9 mouse cellular contexts compared by ENCODE assay signal in genomic region chr6:93657187-93657974, GRCm38 (mm10).
DNase-seq lines count a peak whose midpoint lies in the region; ATAC-seq and TF ChIP-seq lines count a peak whose summit lies in the region.
"Had no signal": no experiment of that assay in that cellular context is flagged by ENCODE, and none has a peak within 500 bp of the region (broad histone marks: within the 10 kb centered on the region; RNA-seq: fewer than 3 reads in every experiment).

No protein-coding gene starts in this region.

- no peak overlapping the region for H3K4me3 ChIP-seq in forebrain, embryonic 14.5 days (ENCODE audit: low read depth, low read length)
- H3K4me3 ChIP-seq in forebrain, embryonic 12.5 days (replicated peaks): no peak overlapping the region
- H3K4me3 ChIP-seq in lung, embryonic 14.5 days (ENCODE audit: low read depth, low read length): no peak overlapping the region
- no peak overlapping the region for H3K4me3 ChIP-seq in testis, adult 2 months (ENCODE audit: control insufficient read depth, low read depth, low read length)
- H3K4me3 ChIP-seq: liver, embryonic 15.5 days had no signal

- H3K36me3 ChIP-seq in forebrain, embryonic 14.5 days (ENCODE audit: control insufficient read depth, insufficient read depth, low read length): no peaks in the 10 kb centered on the region
- H3K36me3 ChIP-seq in forebrain, embryonic 12.5 days (replicated peaks): no peaks in the 10 kb centered on the region
- H3K36me3 ChIP-seq in lung, embryonic 14.5 days (ENCODE audit: insufficient read depth): no peaks in the 10 kb centered on the region
- H3K36me3 ChIP-seq in testis, adult 2 months (ENCODE audit: control insufficient read depth, insufficient read depth, low read length): no peaks in the 10 kb centered on the region
- H3K36me3 ChIP-seq: liver, embryonic 15.5 days had no signal

- no peaks in the 10 kb centered on the region for H3K27me3 ChIP-seq in forebrain, embryonic 14.5 days (replicated peaks; ENCODE audit: control insufficient read depth, insufficient read depth, low read length)
- H3K27me3 ChIP-seq in forebrain, embryonic 12.5 days: no peaks in the 10 kb centered on the region
- H3K27me3 ChIP-seq in lung, embryonic 14.5 days (ENCODE audit: insufficient read depth, low read length): no peaks in the 10 kb centered on the region
- no peaks in the 10 kb centered on the region for H3K27me3 ChIP-seq in testis, adult 2 months (ENCODE audit: control insufficient read depth, insufficient read depth, low read length)
- H3K27me3 ChIP-seq: liver, embryonic 15.5 days had no signal

- H3K27ac ChIP-seq in forebrain, embryonic 14.5 days (ENCODE audit: low read depth, low read length): no peak overlapping the region
- H3K27ac ChIP-seq in forebrain, embryonic 12.5 days: no peak overlapping the region
- H3K27ac ChIP-seq in lung, embryonic 14.5 days (ENCODE audit: low read depth): no peak overlapping the region
- no peak overlapping the region for H3K27ac ChIP-seq in testis, adult 2 months (ENCODE audit: control insufficient read depth, insufficient read depth, low read depth, low read length)
- H3K27ac ChIP-seq: liver, embryonic 15.5 days had no signal

- DNase-seq in forebrain, embryonic 14.5 days (ENCODE audit: low spot score): peak; percentile 64
- peak; percentile 61 for DNase-seq in WW6 (ENCODE audit: low read depth, low spot score)
- DNase-seq in cerebellum, postnatal 25 days: peak; percentile 58 to 71
- peak; percentile 74 for DNase-seq in heart, adult 8-10 months (ENCODE audit: low spot score)
- peak; percentile 66 to 70 for DNase-seq in kidney, postnatal 25 days
- DNase-seq in lung, embryonic 14.5 days: peak; percentile 83

- no peaks in the 10 kb centered on the region; the same call in 1 of the 2 replicates for H3K4me1 ChIP-seq in forebrain, embryonic 14.5 days (ENCODE audit: control insufficient read depth, insufficient read depth, low read length)
- H3K4me1 ChIP-seq in forebrain, embryonic 12.5 days: no peaks in the 10 kb centered on the region
- no peaks in the 10 kb centered on the region for H3K4me1 ChIP-seq in lung, embryonic 14.5 days (ENCODE audit: insufficient read depth)
- H3K4me1 ChIP-seq in testis, adult 2 months (ENCODE audit: control insufficient read depth, insufficient read depth, low read length): no peaks in the 10 kb centered on the region
- H3K4me1 ChIP-seq: liver, embryonic 15.5 days had no signal

- no peak for TF ChIP-seq POLR2A in testis, adult 2 months (IDR thresholded peaks at IDR 0.05; ENCODE audit: control insufficient read depth, low read depth, low read length)

- WGBS in forebrain, embryonic 14.5 days: 38% methylated on average over 13 of the region's 13 CpGs
- WGBS in forebrain, embryonic 12.5 days: 41% methylated on average over 13 of the region's 13 CpGs
- 21% methylated on average over 13 of the region's 13 CpGs for WGBS in lung, embryonic 14.5 days

- no peaks in the 10 kb centered on the region for H3K9me3 ChIP-seq in forebrain, embryonic 14.5 days (replicated peaks; ENCODE audit: control insufficient read depth, low read length)
- H3K9me3 ChIP-seq in forebrain, embryonic 12.5 days: no peaks in the 10 kb centered on the region
- no peaks in the 10 kb centered on the region for H3K9me3 ChIP-seq in lung, embryonic 14.5 days (ENCODE audit: low read depth, low read length)
- H3K9me3 ChIP-seq: liver, embryonic 15.5 days had no signal

- no peak overlapping the region for H3K4me2 ChIP-seq in forebrain, embryonic 14.5 days (ENCODE audit: low read length)
- no peak overlapping the region for H3K4me2 ChIP-seq in forebrain, embryonic 12.5 days
- no peak overlapping the region for H3K4me2 ChIP-seq in lung, embryonic 14.5 days
- H3K4me2 ChIP-seq: liver, embryonic 15.5 days had no signal

- no peak overlapping the region for H3K9ac ChIP-seq in forebrain, embryonic 14.5 days (ENCODE audit: low read length)
- no peak overlapping the region for H3K9ac ChIP-seq in forebrain, embryonic 12.5 days
- H3K9ac ChIP-seq in lung, embryonic 14.5 days: no peak overlapping the region
- H3K9ac ChIP-seq: liver, embryonic 15.5 days had no signal

- peak; percentile 86 for TF ChIP-seq CTCF in lung, embryonic 14.5 days (IDR thresholded peaks at IDR 0.05; ENCODE audit: low read depth)
- TF ChIP-seq CTCF in testis, adult 2 months (IDR thresholded peaks at IDR 0.05; ENCODE audit: control insufficient read depth, insufficient read depth, insufficient replicate concordance, low read depth, low read length): peak; percentile 94

- ATAC-seq in forebrain, embryonic 14.5 days: no peak
- no peak for ATAC-seq in forebrain, embryonic 12.5 days (ENCODE audit: low FRiP score)
- no peak for ATAC-seq in lung, embryonic 14.5 days (ENCODE audit: insufficient read depth)
